Mouse (Mus musculus) forebrain, embryonic 13.5 days (tissue): ENCODE measurements around the gene Zfp52. TPM values are rescaled to one million over a fixed set of nuclear protein-coding genes. Genes with fewer than 3 reads are reported as not detected.

Experiments used
- ATAC-seq: fragments of 200-750 bp; cut with Nextera tagmentation; 2 replicates; pipeline ENCODE4 v1.8.0; 2017
- H3K27ac ChIP-seq: fragments of 300-500 bp; sonication (generic); 2 replicates; pipeline ENCODE4 v1.5.1; 2015; ENCODE audit warnings: inconsistent platforms, mild to moderate bottlenecking, moderate library complexity
- H3K27me3 ChIP-seq: fragments of 300-500 bp; sonication (generic); 2 replicates; pipeline ENCODE4 v1.6.1; 2015; ENCODE audit warnings: mild to moderate bottlenecking, inconsistent platforms
- H3K36me3 ChIP-seq: fragments of 300-500 bp; sonication (generic); 2 replicates; pipeline ENCODE4 v1.6.1; 2015; ENCODE audit warnings: mild to moderate bottlenecking, inconsistent platforms; ENCODE audit not compliant: poor library complexity, severe bottlenecking
- H3K4me1 ChIP-seq: fragments of 300-500 bp; sonication (generic); 2 replicates; pipeline ENCODE4 v1.6.1; 2015; ENCODE audit warnings: inconsistent platforms
- H3K4me2 ChIP-seq: fragments of 300-500 bp; sonication (generic); 2 replicates; pipeline ENCODE4 v1.6.1; 2015; ENCODE audit warnings: inconsistent platforms, mild to moderate bottlenecking, moderate library complexity
- H3K4me3 ChIP-seq: fragments of 300-500 bp; sonication (generic); 2 replicates; pipeline ENCODE4 v1.5.1; 2015; ENCODE audit warnings: mild to moderate bottlenecking, inconsistent platforms
- H3K9ac ChIP-seq: fragments of 300-500 bp; sonication (generic); 2 replicates; pipeline ENCODE4 v1.6.1; 2015; ENCODE audit warnings: mild to moderate bottlenecking, inconsistent platforms
- H3K9me3 ChIP-seq: fragments of 300-500 bp; sonication (generic); replicated peaks from 2 replicates; pipeline ENCODE4 v1.6.1; 2016; ENCODE audit warnings: inconsistent platforms
- WGBS: fragments of 180-500 bp; shearing (Covaris S2); methylation state at CpG from one replicate; pipeline ENCODE4 v1.1.7; 2015; 5-methylcytosine and 5-hydroxymethylcytosine counted together
- polyA plus RNA-seq: library from polyadenylated mRNA; unstranded; fragments of >200 nt; fragmentation: Nextera tagmentation; extraction: Ambion mirVana; gene quantifications from 2 replicates; pipeline ENCODE4 v1.2.1, GENCODE M21; 2015

The Zfp52 gene
- polyA plus RNA-seq, 1 experiment from 2014 or later, result 1.7 TPM

GRCm38 (mm10) chr17:21567696-21568095 is 32.4 kb downstream of the Zfp52 start:
- Histone ChIP-seq H3K4me3 (peak overlapping the region; percentile 72), H3K27me3 (no peaks in the 10 kb centered on the region), H3K9ac (peak overlapping the region; percentile 51; the same call in 1 of the 2 replicates), H3K4me1 (peaks cover 14% of the 10 kb centered on the region), H3K9me3 (no peaks in the 10 kb centered on the region), H3K36me3 (peaks cover 4% of the 10 kb centered on the region; the same call in 1 of the 2 replicates), H3K4me2 (peak overlapping the region; percentile 61), H3K27ac (no peak overlapping the region)
- 74% methylated on average over 1 of the region's 1 CpGs for WGBS
- ATAC-seq, result no peak

- no peak overlapping the region for H3K4me2 ChIP-seq
- no peaks in the 10 kb centered on the region for H3K27me3 ChIP-seq
- no peak for ATAC-seq
- no peak overlapping the region for H3K4me3 ChIP-seq
- H3K4me1 ChIP-seq, result no peaks in the 10 kb centered on the region
- H3K9ac ChIP-seq, result no peak overlapping the region
- WGBS, result 90% methylated on average over 1 of the region's 1 CpGs
- no peaks in the 10 kb centered on the region for H3K9me3 ChIP-seq
- peaks cover 37% of the 10 kb centered on the region for H3K36me3 ChIP-seq
- H3K27ac ChIP-seq, result no peak overlapping the region
These were observed 43.7 kb downstream of the Zfp52 start for GRCm38 (mm10) chr17:21579080-21579479.

GRCm38 (mm10) chr17:21579493-21580175 is 44.3 kb downstream of the Zfp52 start:
- peaks cover 38% of the 10 kb centered on the region for H3K36me3 ChIP-seq
- no peaks in the 10 kb centered on the region for H3K27me3 ChIP-seq
- H3K4me3 ChIP-seq, result no peak overlapping the region
- 31% methylated on average over 5 of the region's 5 CpGs for WGBS
- ATAC-seq, result peak; percentile 80
- H3K4me2 ChIP-seq, result no peak overlapping the region
- no peaks in the 10 kb centered on the region for H3K4me1 ChIP-seq
- H3K9ac ChIP-seq, result no peak overlapping the region
- H3K27ac ChIP-seq, result no peak overlapping the region
- H3K9me3 ChIP-seq, result no peaks in the 10 kb centered on the region

GRCm38 (mm10) chr17:21585521-21585920 is 50.2 kb downstream of the Zfp52 start:
- no peak for ATAC-seq
- Histone ChIP-seq H3K27ac (no peak overlapping the region), H3K27me3 (no peaks in the 10 kb centered on the region), H3K9ac (no peak overlapping the region), H3K4me2 (no peak overlapping the region), H3K36me3 (peaks cover 57% of the 10 kb centered on the region), H3K4me3 (no peak overlapping the region), H3K9me3 (no peaks in the 10 kb centered on the region; the same call in 1 of the 2 replicates), H3K4me1 (no peaks in the 10 kb centered on the region)
- 97% methylated on average over 2 of the region's 2 CpGs for WGBS

Other genes starting within 250 kb of the Zfp52 start
- not detected in 2 replicates for gene Vmn1r237, start 223.7 kb upstream of the Zfp52 start, polyA plus RNA-seq
- 3.4 and 3.6 TPM in 2 replicates for gene Zfp677, start 151.8 kb upstream of the Zfp52 start, polyA plus RNA-seq
- gene Zfp54, start 112.3 kb upstream of the Zfp52 start, polyA plus RNA-seq, result 3.6 and 3.9 TPM in 2 replicates
- 13.1 and 15.2 TPM in 2 replicates for gene Zfp51, start 85.2 kb upstream of the Zfp52 start, polyA plus RNA-seq
- 10.5 and 10.8 TPM in 2 replicates for gene Zfp53, start 46.5 kb upstream of the Zfp52 start, polyA plus RNA-seq
- gene Zfp948, start 31.5 kb downstream of the Zfp52 start, polyA plus RNA-seq, result 14.3 and 15.6 TPM in 2 replicates
- 9.6 and 9.9 TPM in 2 replicates for gene Zfp983, start 115.1 kb downstream of the Zfp52 start, polyA plus RNA-seq
- 15.5 and 21.5 TPM in 2 replicates for gene Gm10226, start 156.3 kb downstream of the Zfp52 start, polyA plus RNA-seq
- 20.7 and 22.1 TPM in 2 replicates for gene Zfp760, start 172.2 kb downstream of the Zfp52 start, polyA plus RNA-seq
- 8.7 and 11.1 TPM in 2 replicates for gene Zfp229, start 195.3 kb downstream of the Zfp52 start, polyA plus RNA-seq